Mouse (Mus musculus) cerebellum, adult 11 months (tissue): Measurements from ENCODE around the gene Ethe1.

ENCODE experiments used
- DNase-seq: peaks from one replicate; pipeline ENCODE4 v3.0.0; 2022

Ethe1 gene

DNA sequence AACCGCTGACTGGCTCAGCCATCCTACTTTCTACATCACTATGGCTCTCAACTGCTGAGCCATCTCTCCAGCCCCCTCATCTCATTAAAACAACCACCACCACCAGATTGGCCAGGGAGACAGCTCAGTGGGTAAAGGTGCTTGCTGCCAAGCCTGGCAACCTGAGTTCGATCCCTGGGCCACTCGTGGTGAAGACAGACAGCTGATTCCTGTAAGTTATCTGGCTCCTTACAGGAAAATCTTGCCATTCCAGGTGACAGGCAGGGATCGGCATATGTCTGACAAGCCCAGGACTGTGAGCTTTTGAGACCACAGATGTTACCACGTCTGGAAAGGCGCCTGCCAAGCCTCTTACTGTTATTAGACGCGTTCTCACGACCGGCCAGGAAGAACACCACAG, 9.5 kb upstream of the Ethe1 start:
- no peak for DNase-seq

DNA sequence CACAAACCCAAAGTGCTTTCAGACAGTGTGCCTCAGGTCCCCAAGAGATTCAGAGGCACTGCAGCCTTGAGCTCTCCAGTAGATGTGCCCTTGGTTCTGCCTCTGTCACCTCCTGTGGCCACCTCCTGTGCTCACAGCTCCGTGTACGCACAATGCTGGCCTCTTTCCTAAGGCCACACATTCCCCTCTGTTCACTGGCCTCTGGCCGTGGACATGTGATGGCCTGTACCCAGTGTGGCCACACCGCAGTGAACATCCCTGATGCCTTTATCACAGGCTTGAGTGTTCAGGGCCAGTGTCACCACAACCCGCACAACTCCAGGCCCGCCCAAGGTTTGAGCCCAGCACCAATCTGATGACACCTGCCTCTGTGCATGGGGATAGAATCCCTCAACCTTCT, 2.5 kb upstream of the Ethe1 start:
- DNase-seq = no peak

DNA sequence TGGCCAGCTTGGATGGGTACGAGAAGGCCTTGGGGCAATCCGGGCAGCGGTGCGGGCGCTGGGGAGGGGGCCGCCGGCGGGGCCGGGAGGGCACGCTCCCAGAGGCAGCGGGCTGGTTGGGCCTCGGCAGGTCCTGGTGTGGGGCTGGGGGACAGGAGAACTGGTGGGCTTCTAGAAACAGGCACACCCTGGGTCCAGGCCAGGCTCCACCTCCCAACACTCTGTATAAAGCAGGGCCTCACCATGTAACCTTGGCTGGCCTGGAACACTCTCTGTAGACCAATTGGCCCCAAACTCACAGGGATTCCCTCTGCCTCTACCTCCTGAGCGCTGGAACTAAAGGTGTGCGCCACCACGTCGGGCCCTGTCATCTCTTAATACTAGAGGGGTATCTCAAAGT, 1.3 kb upstream of the Ethe1 start:
- no peak for DNase-seq

DNA sequence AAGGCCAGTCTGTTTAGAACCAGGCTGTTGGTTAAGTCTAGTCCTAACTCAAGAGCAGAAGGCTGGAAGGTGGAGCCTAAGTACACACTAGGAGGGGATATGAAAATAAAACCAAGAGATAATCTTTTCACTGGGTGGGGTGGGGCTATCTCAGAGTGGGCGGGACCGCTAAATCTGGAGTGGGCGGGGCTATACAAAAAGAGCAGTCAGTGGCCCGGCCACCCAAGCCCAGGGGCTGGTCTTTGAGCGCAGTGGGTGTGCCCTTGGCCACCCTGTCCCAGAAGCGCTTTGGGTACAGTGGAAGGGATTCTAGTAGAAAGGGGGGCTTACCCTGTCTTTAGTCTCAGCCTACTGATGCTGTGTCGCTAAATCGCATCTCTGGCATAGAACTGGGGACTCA, 515 bp upstream of the Ethe1 start:
- no peak for DNase-seq

DNA sequence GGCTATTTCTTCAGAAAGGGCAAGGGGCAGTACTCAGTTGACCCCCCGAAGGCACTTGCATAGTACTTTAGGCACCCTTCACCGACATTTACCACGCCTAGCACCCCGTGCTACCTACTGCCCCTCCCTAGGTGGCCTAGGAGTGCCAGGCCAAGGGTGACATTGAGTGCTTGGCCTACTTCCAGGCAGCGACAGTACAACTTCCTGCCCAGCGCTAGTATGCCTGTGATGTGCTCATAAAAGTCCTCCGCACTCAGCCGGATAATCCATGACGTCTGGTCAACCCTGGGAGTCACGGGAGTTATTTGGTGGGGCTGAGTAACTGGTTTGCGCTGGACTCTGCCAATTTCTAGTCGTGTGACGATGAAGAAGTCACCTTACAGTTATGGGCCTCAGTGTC, 993 bp downstream of the Ethe1 start:
- no peak for DNase-seq

DNA sequence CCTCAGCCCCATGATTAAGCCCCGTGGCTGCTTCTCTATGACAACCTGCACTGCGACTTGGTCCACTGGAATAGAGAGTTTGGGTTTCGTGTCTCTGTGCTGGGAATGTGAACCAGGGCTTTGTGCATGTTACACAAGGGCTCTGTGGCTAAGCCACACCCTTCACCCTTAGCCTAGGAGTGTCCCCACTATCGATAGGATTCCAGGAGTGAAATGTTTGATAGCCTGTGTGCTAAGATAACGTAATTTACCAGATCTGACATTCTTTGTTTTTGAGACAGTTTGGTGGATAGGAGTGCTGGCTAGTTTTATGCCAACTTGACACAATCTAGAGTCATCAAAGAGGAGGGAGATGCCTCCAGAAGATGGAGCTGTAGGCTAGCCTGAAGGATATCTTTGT, 4.4 kb downstream of the Ethe1 start:
- DNase-seq = no peak

DNA sequence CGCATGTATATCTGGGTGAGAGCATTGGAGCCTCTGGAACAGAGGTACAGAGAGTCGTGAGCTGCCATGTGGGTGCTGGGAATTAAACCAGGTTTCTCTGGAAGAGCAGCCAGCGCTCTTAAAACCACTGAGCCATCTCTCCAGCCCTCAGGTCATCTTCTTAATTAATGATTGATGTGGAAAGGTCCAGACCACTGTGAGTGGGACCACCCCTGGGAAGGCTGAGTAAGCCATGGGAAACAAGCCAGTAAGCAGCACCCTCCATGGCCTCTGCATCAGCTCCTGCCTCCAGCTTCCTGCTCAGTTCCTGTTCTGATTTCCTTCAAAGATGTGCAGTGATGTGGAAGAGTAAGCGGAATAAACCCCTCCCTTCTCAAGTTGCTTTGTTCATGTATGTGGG, 4.8 kb downstream of the Ethe1 start:
- DNase-seq = no peak

DNA sequence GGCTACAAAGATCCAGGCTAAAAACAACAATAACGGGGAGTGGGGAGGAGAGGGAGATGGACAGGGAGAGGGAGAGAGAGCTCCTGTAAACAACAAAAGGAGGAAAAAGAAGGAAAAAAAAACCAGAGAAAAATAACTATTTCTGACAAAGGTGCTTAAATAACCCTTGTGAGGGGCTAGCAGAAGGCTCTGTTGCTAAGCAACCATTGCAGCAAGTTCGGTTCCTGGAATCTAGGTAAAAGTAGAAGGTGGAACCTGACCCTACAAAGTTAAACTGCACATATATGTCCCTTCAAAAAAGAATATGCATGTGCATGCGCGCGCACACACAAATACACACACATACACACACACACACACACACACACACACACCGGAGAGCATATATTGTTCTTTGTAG, 5.4 kb downstream of the Ethe1 start:
- DNase-seq = no peak

DNA sequence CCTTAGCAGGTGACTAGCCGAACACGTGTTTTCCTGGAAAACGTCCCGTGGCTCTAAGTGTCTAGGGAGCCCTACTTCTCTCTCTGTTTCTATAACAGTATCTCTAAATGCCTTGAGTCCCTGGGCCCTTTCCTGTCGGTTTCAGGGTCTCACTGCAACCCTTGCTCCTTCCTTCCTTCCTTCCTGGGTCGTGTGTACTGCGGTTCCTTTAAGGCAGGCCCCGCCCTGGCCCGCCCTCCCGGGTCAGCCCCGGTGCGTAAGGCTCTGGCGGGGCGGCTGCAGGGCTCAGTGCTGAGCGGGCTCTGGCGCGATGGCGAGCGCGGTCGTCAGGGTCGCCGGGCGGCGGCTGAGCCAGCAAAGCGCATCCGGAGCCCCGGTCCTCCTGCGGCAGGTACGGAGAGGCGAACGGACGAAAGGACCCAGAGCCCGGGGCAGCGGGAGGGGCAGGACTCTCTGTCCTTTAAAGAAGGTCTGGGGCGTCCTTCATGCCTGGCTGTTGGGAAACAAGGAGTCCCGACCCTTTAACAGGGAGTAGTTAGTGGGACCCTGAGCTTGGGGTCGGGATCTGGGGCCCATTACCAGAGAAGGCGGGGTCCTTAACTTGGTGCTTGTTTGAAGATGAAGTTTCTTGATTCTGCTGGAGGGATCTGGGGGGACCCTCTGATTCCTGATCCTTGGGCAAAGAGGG, 6.4 kb downstream of the Ethe1 start:
- peak; percentile 63 for DNase-seq

DNA sequence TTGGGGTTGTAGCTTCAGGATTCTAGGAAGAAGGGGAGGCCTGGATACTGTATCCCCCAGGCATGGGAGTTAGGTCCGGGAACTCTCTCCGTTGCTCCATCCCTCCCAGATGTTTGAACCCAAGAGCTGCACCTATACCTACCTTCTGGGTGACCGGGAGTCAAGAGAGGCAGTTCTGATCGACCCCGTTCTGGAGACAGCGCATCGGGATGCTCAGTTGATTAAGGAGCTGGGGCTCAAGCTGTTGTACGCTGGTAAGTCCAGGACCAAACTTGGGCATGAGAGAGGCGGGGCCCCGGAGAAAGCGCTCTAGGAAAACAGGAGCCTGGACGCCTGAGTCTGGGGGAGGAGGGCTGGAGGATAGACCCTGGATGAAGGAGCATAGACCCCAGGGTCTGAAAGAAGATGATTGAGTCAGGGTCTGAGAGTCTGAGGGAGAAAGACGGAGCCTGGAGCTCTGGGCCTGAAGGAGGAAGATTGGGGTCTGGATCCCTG, 7.0 kb downstream of the Ethe1 start:
- DNase-seq = no peak

DNA sequence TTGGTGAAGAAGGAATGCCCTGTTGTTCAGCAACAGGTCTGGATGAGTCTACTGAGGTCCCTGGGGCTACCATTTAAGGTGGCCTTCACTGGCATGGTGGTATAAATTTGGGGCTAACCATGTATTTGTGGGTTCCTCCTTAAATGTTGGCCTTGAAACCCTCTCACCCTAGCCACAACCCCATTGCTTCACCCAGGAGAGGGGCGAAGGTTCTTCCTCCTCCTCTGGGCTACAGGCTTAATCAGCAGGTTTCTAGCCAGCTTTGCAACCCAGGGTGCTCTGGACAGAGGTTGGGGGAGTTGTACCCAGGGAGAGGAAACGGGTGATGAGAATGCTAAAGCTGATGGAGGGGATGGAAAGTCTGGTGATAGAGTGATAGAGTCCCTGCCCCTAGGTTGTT, 8.1 kb downstream of the Ethe1 start:
- DNase-seq = no peak

DNA sequence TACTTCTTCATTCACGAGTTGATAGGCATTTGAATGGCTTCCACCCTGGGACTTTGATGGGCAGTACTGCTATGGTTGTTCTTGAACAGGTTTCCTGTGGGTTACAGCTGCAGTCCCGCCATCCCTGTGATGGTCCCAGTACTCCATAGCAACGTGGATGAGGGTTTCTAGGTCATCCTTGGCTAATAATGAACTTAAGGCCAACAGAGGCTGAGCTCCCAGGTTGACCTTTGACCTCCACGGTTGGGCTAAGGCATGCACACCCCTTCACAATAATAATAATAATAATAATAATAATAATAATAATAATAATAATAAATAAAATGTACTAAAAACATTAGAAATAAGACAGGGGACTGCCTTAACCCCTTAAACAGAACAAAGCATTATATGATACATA, 10.8 kb downstream of the Ethe1 start:
- no peak for DNase-seq

DNA sequence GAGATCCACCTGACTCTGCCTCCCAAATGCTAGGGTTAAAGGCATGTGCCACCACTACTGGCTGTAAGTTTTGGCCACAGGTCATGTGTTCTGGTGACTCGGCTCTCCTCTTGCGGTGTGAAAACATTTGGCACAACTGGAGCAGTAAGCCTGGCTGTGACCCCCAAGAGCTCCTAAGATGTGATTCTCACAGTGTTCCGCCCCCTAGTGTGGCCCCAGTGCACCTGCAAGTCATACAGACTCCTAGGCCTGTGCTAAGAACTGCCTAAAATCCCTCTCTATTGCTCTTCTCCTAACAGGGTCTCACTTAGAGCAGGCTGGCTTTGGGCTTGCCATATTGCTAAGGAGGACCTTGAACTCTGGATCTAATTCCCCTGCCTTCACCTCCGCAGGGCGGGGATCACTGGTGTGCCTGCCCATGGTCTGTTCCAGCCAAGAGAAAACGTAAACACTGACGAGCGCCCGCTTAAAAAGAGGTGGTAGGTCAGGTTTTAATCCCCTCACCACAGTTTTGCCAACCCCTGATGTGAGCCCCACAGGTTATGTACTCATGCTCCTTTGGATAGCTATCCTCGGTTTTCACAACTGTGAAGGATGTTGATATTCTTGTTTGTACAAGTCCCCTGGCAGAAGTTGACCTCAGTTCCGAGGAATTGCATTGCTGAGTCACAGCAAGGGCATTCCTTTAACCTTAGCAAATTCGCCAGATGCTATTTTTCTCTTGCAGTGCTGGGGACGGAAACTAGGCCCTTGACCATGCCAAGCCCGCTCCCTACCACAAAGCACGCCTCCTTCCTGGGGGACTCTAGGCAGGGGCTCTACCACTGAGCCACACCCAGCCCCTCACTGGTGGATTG, 12.1 kb downstream of the Ethe1 start:
- no peak for DNase-seq

DNA sequence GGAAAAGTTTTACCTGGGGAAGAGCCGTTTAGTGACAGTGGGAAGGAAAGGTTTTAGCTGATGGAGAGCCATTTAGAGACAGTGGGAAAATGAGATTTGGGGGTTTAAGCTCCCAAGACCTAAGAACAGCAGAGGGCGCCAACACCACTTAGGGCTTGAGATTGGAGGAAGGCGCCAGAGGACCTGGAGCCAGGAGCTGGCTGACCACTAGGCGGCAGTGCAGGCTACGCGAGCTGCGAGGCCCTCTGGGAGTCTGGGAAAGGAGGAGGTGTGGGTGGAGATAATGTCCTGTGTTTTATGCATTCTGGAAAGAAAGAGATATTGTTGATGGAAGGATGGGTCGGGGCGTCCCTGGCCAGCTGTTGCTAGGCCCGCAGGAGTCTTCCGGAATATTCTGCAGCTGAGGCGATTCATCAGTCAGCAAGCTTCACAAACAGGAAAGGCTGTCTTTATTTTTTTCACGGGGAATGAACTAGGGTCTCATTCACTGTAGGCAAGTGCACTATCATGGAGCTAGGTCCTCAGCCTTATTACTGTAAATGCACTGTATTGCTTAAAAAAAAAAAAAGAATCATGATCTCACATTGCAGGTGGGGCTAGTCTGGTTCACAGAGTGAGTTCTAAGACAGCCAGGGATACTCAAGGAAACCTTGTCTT, 13.7 kb downstream of the Ethe1 start:
- DNase-seq = peak; percentile 93

DNA sequence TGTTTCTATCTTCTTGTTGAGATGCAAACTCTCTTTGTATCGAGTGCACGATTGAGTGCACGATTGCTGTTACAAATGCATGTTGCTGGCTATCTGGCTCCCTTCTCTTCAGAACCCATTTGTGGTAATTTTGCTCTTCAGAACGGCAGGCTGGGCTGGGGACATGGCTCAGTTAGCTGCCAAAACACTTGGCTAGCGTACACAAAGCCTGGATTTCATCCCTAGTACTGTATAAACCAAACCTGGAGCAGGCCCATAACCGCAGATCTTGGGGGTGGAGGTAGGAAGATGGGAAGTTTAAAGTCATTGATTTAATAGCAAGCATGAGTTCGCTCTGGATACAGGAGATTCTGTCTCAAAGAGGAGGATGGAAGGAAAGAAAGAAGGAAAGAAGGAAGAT, 18.2 kb downstream of the Ethe1 start:
- DNase-seq = no peak

DNA sequence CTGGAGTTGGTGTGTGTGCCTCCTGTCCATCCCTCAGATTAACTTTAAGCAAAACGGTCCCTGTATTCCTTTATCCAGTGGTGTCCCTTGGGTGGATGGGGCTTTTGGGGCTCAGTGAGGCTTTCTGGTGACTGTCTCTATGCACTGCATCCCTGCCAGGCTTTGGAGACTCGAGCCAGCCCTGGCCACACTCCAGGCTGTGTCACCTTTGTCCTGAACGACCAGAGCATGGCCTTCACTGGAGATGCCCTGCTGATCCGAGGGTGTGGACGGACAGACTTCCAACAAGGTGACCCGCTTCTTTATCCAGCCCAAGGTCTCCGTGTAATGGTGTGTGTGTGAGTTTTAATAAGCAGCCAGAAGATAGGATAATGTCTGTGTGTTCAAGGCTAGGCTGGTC, 18.7 kb downstream of the Ethe1 start:
- DNase-seq = no peak

DNA sequence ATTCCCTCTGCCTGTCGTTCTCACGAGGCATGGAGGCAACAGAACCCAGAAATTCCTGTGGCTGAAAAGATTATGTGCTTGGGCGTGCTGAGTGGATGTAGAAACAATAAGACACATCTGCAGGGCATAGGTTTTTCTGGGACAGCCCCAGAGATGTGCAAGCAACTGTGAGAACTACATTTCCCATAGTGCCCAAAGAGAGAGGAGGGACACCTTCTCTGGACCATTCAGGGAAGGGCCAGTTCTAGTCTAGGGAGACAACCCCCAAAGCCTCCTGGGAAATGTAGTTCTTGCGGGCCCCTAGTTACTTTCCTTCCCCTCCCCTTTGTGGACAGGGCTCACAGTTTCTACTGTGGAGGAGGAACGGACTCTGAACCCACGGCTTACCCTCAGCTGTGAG, 20.7 kb downstream of the Ethe1 start:
- no peak for DNase-seq

DNA sequence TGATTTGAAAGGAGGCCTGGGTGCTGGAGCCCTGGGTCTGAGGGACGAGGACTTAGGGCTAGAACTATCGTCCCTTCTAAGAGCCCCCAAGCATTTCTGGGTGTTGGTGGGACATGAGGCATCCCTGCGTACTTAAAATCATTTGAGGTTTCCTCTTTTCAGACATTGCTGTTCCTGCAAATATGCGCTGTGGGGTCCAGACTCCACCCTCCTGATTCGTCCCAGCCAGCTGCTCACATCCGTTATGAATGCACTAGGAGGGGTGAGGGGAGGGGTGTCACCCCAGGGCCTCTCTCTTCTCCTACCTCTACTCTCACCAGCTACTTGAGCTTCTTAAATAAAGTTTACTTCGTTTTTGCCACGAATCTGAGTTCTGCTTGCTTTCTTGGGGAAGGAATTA, 21.2 kb downstream of the Ethe1 start:
- DNase-seq = no peak

DNA sequence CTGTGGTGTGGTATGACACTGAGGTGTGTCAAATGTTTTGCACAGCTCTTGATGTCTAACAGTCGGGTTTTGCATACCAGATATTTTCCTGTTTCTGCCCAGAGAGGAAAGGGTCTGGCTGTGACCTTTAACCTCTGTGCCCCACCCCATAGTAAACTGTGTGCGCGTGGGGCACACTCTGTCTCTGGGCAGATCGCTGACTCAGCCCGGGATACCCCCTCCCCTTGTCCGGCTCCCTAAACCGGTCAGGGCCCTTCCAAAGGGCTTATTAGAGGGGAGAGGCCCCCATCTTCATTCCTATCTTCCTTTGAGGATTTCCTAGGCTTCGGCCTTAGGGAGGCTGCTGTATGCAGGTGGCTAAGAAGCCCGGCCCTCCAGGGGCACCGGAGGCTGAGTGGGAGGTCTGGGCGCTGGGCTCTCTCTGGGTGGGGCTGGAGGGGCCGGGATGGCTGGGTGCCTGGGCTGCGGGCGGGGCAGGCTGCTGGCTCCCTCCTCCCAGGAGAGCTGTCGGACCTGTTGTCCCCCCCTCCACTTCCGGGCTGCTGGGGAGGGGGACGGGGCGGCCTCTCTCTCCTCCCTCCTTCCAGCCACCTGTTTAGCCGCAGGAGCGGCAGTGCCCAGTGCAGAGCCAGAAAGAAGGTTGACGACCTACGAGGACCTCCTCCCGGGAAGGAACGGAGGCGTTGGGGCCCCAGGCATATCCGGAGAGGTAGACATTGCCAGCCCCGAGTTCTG, 23.0 kb downstream of the Ethe1 start, which contains the start of gene Phldb3:
TSS of gene Phldb3 (plus strand) at position 620 of the 735 bp plus-strand sequence.
- DNase-seq = no peak

DNA sequence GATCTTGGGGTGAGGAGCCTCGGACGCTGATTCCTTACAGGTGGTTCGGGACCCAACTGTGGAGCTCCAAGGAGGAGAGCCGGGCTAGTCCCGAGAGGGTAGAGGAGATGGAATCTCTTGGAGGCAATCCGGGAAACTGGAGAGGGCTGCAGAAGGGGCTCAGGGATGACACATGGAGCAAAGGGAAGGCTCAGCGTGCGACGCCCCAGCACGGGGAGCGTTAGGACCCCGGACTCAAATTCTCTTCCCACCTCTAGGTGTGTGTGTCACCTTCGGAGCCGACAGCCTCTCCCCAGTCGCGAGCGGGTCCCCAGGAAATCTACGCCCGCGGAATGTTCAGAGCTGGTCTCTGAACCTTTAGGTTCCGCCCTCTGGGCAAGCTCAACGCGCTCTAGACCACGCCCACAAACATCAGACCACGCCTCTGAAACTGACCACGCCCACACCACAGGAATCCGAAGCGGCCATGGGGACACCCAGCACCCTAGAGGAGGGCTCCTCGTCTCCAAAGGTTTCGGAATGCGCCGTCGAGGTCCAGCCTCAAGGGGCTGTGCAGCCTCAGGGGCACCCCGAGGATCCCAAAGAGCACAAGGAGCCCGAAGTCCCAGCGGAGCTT, 23.6 kb downstream of the Ethe1 start:
- no peak for DNase-seq

DNA sequence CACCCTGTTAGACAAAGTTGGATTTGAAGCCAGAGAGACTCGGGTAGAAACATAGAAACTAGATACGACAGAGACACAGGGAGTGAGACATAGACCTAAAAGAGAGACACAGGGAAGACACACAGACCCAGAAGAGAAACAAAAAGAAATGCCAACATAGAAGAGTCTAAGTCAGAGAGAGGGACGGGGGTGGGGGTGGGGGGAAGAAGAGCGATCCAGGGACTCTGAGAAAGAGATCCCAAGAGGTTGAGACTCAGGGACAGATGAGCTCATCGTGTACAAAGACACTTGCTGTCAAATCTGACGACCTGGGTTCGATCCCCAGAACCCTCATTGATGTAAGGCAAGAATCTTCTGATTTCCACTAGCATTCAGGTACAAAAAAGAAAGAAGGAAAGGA, 24.4 kb downstream of the Ethe1 start:
- DNase-seq = no peak

DNA sequence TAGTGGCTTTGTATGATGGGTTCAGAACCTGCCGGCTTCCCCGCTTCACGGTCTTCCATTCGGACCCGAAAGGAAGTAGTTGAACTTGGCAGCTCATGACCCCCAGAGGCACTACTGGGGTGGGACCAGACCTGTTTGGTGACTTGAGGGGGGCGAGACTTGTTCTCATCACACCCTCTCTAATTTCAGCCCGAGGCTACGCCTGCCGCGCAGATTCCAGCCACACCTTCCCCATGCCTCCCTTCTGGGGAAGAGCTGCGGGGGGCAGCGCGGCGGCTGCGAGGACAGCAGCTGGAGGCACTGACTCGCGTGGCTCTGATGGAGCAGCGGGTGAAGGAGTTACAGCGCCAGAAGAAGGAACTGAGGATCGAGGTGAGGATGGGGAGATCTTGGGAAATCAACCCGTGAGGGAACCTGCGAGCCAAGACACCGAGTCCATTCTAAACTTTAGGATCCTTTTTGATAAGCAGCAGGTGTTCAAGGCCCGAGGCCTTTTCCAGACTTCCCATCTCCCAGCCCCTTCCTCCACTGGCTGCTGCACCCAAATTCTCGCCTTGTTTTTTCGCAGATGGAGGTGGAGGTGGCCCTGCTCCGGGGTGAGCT, 25.1 kb downstream of the Ethe1 start:
- DNase-seq = no peak
